Mouse (Mus musculus) midbrain, embryonic 15.5 days (tissue): ENCODE measurements at regions not wholly inside any gene's neighbourhood (a gene's known extent, or its start where the extent isn't known, plus 50 kb on each side); places are given as distances from the start of the nearest gene placed in this dataset.

ENCODE experiments used
- ATAC-seq: fragments of 200-750 bp; cut with Nextera tagmentation; replicated peaks from 2 replicates; pipeline ENCODE4 v1.8.0; 2017; ENCODE audit warnings: moderate TSS enrichment
- H3K27ac ChIP-seq: fragments of 300-500 bp; sonication (generic); 2 replicates; pipeline ENCODE4 v1.5.1; 2015; ENCODE audit warnings: mild to moderate bottlenecking, inconsistent platforms
- H3K27me3 ChIP-seq: fragments of 300-500 bp; sonication (generic); replicated peaks from 2 replicates; pipeline ENCODE4 v1.6.1; 2015; ENCODE audit warnings: inconsistent platforms
- H3K36me3 ChIP-seq: fragments of 300-500 bp; sonication (generic); replicated peaks from 2 replicates; pipeline ENCODE4 v1.6.1; 2015; ENCODE audit warnings: inconsistent platforms
- H3K4me1 ChIP-seq: fragments of 300-500 bp; sonication (generic); 2 replicates; pipeline ENCODE4 v1.6.1; 2015; ENCODE audit warnings: inconsistent platforms
- H3K4me2 ChIP-seq: fragments of 300-500 bp; sonication (generic); 2 replicates; pipeline ENCODE4 v1.6.1; 2015; ENCODE audit warnings: inconsistent platforms, mild to moderate bottlenecking, moderate library complexity
- H3K4me3 ChIP-seq: fragments of 300-500 bp; sonication (generic); 2 replicates; pipeline ENCODE4 v1.5.1; 2015; ENCODE audit warnings: mild to moderate bottlenecking, inconsistent platforms
- H3K9ac ChIP-seq: fragments of 300-500 bp; sonication (generic); 2 replicates; pipeline ENCODE4 v1.6.1; 2015; ENCODE audit warnings: mild to moderate bottlenecking, inconsistent platforms
- H3K9me3 ChIP-seq: fragments of 300-500 bp; sonication (generic); 2 replicates; pipeline ENCODE4 v1.6.1; 2016; ENCODE audit warnings: inconsistent platforms
- WGBS: fragments of 180-500 bp; shearing (Covaris S2); methylation state at CpG from one replicate; pipeline ENCODE4 v1.1.7; 2015; ENCODE audit warnings: mixed read lengths; 5-methylcytosine and 5-hydroxymethylcytosine counted together

DNA sequence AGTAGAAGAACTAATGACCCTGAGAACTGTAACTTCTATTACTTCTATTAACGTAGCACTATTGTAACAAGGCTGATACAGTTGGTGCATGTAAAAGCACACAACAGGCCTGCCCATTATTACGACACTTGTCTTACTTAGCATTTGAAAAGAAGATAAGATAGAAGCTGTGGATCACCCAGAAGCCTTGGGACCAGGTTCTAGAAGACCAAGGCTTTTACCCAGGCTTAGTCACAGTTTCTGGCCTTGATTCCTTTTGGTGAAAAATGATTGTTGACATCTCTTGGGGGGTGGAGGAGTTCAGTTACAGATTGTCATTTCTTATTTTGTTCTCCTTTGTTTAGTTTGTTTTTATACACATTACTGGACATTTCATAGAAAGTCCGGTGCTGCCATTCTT lies 52.7 kb upstream of the Hmgn3 start:
- Histone ChIP-seq H3K9ac (no peak overlapping the region), H3K4me1 (no peaks in the 10 kb centered on the region), H3K27me3 (no peaks in the 10 kb centered on the region), H3K9me3 (no peaks in the 10 kb centered on the region), H3K4me3 (no peak overlapping the region), H3K36me3 (no peaks in the 10 kb centered on the region), H3K4me2 (no peak overlapping the region), H3K27ac (no peak overlapping the region)
- WGBS = 84% methylated on average over 3 of the region's 3 CpGs
- ATAC-seq = no peak

DNA sequence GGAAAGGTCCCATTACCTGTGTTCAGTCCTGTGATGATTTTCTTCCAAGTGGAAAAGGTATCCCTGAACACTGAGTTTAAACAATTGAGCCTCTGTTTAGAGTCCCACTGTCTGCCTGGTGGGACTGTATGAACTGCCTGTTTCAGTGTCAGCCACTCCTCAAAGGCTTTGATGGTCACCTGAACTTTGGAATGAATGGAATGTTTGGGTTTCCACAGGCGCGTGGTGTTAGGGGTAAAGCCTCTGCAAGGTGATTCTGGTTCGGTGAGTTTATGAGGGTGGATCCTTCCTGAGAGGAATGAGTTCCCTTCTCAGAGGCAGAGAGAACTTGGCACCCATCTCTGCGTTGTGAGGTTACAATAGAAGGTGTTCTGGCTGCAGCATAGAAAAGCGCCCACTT lies 50.5 kb upstream of the Hmgn3 start:
- Histone ChIP-seq H3K27ac (no peak overlapping the region), H3K9me3 (no peaks in the 10 kb centered on the region), H3K9ac (no peak overlapping the region), H3K4me3 (no peak overlapping the region), H3K36me3 (no peaks in the 10 kb centered on the region), H3K4me1 (no peaks in the 10 kb centered on the region), H3K27me3 (no peaks in the 10 kb centered on the region), H3K4me2 (no peak overlapping the region)
- WGBS = 82% methylated on average over 5 of the region's 5 CpGs
- no peak for ATAC-seq
